Mouse (Mus musculus) heart, adult 2 months (tissue): ENCODE results near the gene Izumo2. TPM values are rescaled to one million over a fixed set of nuclear protein-coding genes. Genes with fewer than 3 reads are reported as not detected.
A peak's percentile ranks its signal among the peaks of the same experiment; 100 is the strongest.
"Not testable (repeated sequence)": the region's sequence is repeated elsewhere in the genome, so short reads cannot be mapped to it uniquely, and the experiment has no call there.

Source experiments
- DNase-seq, 2 experiments: peaks; one replicate each; pipeline ENCODE4 v3.0.0; 2021
- H3K27ac ChIP-seq: fragments of 200-600 bp; 2 replicates; pipeline ENCODE4 v1.8.1; 2022
- H3K27me3 ChIP-seq: fragments of 200-500 bp; 2 replicates; pipeline ENCODE4 v1.6.1; 2012; ENCODE audit warnings: mild to moderate bottlenecking, low read length, inconsistent platforms, mixed read lengths; ENCODE audit not compliant: control insufficient read depth, insufficient read depth
- H3K36me3 ChIP-seq: fragments of 200-500 bp; 2 replicates; pipeline ENCODE4 v1.6.1; 2012; ENCODE audit warnings: low read length, inconsistent platforms; ENCODE audit not compliant: control insufficient read depth, insufficient read depth
- H3K4me1 ChIP-seq: fragments of 200-500 bp; 2 replicates; pipeline ENCODE4 v1.6.1; 2011; ENCODE audit warnings: low read length; ENCODE audit not compliant: control insufficient read depth, insufficient read depth
- H3K4me3 ChIP-seq: fragments of 200-600 bp; 2 replicates; pipeline ENCODE4 v1.8.1; 2022
- H3K79me2 ChIP-seq: fragments of 200-500 bp; replicated peaks from 2 replicates; pipeline ENCODE4 v1.6.1; 2012; ENCODE audit warnings: mild to moderate bottlenecking, inconsistent platforms, low read length, moderate library complexity, mixed read lengths; ENCODE audit not compliant: control insufficient read depth, insufficient read depth
- H3K9ac ChIP-seq: fragments of 200-500 bp; 2 replicates; pipeline ENCODE4 v1.6.1; 2012; ENCODE audit warnings: low read depth, mild to moderate bottlenecking, control low read depth, inconsistent platforms, low read length, mixed read lengths
- CTCF ChIP-seq: fragments of 200-600 bp; IDR thresholded peaks from 2 replicates; pipeline ENCODE4 v1.8.1; 2022; ENCODE audit warnings: antibody characterized with exemption, mild to moderate bottlenecking, moderate library complexity
- EP300 ChIP-seq: fragments of 200-500 bp; IDR thresholded peaks from 2 replicates; pipeline ENCODE4 v1.6.1; 2011; ENCODE audit warnings: low read depth, low read length, control low read depth; ENCODE audit not compliant: insufficient read depth
- POLR2A ChIP-seq: fragments of 200-500 bp; IDR thresholded peaks from 2 replicates; pipeline ENCODE4 v1.6.1; 2011; ENCODE audit warnings: mild to moderate bottlenecking, low read depth, low read length, control low read depth; ENCODE audit not compliant: insufficient read depth
- WGBS: fragments of 180-500 bp; shearing (Covaris S2); methylation state at CpG from one replicate; pipeline ENCODE4 v1.1.7; 2018; 5-methylcytosine and 5-hydroxymethylcytosine counted together
- intact Hi-C: fragments of 180-260 bp; cut with DNase I; formaldehyde crosslinking; loops from one replicate; pipeline ENCODE4 v1.15.1; 2025
- polyA plus RNA-seq: library from polyadenylated mRNA; depleted of rRNA; stranded (reverse); fragments of >200 nt; gene quantifications from 2 replicates; pipeline ENCODE4 v1.2.3, GENCODE M21; 2012
- total RNA-seq, 2 experiments: library from RNA; stranded (reverse); gene quantifications; 2 replicates each; pipeline ENCODE4 v1.2.3; 2021

Izumo2 gene
- total and polyA plus RNA-seq, 3 experiments, result not detected

- H3K4me3 ChIP-seq, result no peak overlapping the region
- intact Hi-C loops, result loop anchor here (5.0 kb wide), 2 partner anchors 36 to 56 kb away; no protein-coding TSS in a partner anchor
- no peak overlapping the region for H3K27ac ChIP-seq
- 65% methylated on average over 8 of the region's 8 CpGs for WGBS
- H3K27me3 ChIP-seq, result no peaks in the 10 kb centered on the region
- no peak overlapping the region for H3K9ac ChIP-seq
- no peak for DNase-seq
- H3K79me2 ChIP-seq, result no peaks in the 10 kb centered on the region
- no peaks in the 10 kb centered on the region for H3K4me1 ChIP-seq
- no peaks in the 10 kb centered on the region for H3K36me3 ChIP-seq
- TF ChIP-seq EP300, result no peak
- TF ChIP-seq POLR2A, result no peak
- TF ChIP-seq CTCF, result no peak
Measured at GRCm38 (mm10) chr7:44702985-44703384, 5.6 kb upstream of the Izumo2 start.

DNA sequence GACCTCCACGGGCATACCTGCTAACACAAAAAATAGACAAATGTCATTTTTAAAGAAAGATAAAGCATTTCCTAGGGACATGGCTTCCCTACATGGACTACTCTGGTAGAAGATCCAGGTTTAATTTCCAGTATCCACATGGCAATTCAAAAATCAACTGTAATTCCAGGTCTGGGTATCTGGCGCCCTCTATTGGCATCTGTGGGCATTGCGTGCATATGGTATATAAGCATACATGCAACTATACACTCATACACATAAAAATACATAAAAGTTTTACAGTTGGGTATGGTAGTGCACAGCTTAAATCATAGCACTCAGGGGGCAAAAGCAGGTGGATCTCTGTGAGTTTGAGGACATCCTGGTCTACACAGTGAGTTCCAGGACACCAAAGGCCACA, 4.2 kb upstream of the Izumo2 start:
- H3K27me3 ChIP-seq, result no peaks in the 10 kb centered on the region
- H3K27ac ChIP-seq, result no peak overlapping the region
- intact Hi-C loops, result loop anchor here (5.0 kb wide), 2 partner anchors 37 to 57 kb away; no protein-coding TSS in a partner anchor
- TF ChIP-seq POLR2A (no peak), EP300 (no peak), CTCF (peak; percentile 82)
- no peaks in the 10 kb centered on the region for H3K4me1 ChIP-seq
- no peaks in the 10 kb centered on the region for H3K36me3 ChIP-seq
- no peaks in the 10 kb centered on the region for H3K79me2 ChIP-seq
- WGBS, result 55% methylated on average over 3 of the region's 3 CpGs
- no peak overlapping the region for H3K4me3 ChIP-seq
- H3K9ac ChIP-seq, result no peak overlapping the region
- peak in 1 of 2 experiments; percentile 53 for DNase-seq

- 81% methylated on average over 4 of the region's 4 CpGs for WGBS
- no peak overlapping the region for H3K27ac ChIP-seq
- H3K9ac ChIP-seq, result no peak overlapping the region
- no peaks in the 10 kb centered on the region for H3K27me3 ChIP-seq
- no peaks in the 10 kb centered on the region for H3K36me3 ChIP-seq
- H3K4me1 ChIP-seq, result no peaks in the 10 kb centered on the region
- H3K4me3 ChIP-seq, result no peak overlapping the region
- DNase-seq, result no peak
- intact Hi-C loops, result no loop called here
- TF ChIP-seq POLR2A, result no peak
- no peak for TF ChIP-seq CTCF
- TF ChIP-seq EP300, result no peak
- no peaks in the 10 kb centered on the region for H3K79me2 ChIP-seq
Measured at GRCm38 (mm10) chr7:44705086-44705485, 3.5 kb upstream of the Izumo2 start.

- Histone ChIP-seq H3K27ac (no peak overlapping the region), H3K79me2 (no peaks in the 10 kb centered on the region), H3K36me3 (no peaks in the 10 kb centered on the region), H3K27me3 (no peaks in the 10 kb centered on the region), H3K4me3 (no peak overlapping the region), H3K9ac (no peak overlapping the region), H3K4me1 (no peaks in the 10 kb centered on the region)
- intact Hi-C loops, result no loop called here
- DNase-seq, result no peak
- TF ChIP-seq CTCF, result no peak
- TF ChIP-seq EP300, result no peak
- TF ChIP-seq POLR2A, result no peak
Measured at GRCm38 (mm10) chr7:44706322-44706721, 2.2 kb upstream of the Izumo2 start.

DNA sequence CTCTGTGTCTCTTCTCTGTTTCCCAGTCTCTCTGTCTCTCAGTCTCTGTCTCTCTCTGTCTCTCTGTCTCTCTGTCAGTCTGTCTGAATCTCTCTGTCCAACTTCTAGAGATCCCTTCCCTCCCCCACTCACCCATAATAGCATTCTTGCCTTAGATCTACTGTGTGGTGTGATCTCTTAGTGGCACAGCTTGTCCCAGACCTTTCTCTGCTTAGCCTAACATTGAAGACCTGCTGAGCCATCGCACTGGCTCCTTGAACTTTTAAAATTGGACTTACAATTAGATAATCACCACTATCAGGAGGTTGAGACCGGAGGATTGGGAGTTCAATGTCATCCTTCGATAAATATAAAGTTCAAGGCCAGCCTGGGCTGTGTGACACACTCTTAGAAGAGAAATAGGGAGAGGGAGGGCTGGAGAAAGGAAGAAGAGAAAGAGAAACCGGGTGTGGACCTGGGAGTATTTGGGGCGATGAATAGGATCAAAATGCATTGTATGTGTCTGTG, 1.3 kb upstream of the Izumo2 start:
- 82% methylated on average over 5 of the region's 5 CpGs for WGBS
- TF ChIP-seq CTCF (no peak), POLR2A (no peak), EP300 (no peak)
- Histone ChIP-seq H3K36me3 (no peaks in the 10 kb centered on the region), H3K79me2 (no peaks in the 10 kb centered on the region), H3K4me1 (no peaks in the 10 kb centered on the region), H3K4me3 (no peak overlapping the region), H3K9ac (no peak overlapping the region), H3K27me3 (no peaks in the 10 kb centered on the region), H3K27ac (no peak overlapping the region)
- no peak for DNase-seq
- intact Hi-C loops, result no loop called here

GRCm38 (mm10) chr7:44708093-44708492, 449 bp upstream of the Izumo2 start:
- WGBS, result 86% methylated on average over 6 of the region's 6 CpGs
- H3K27ac ChIP-seq, DNase-seq, H3K27me3 ChIP-seq, intact Hi-C loops, H3K36me3 ChIP-seq, H3K4me3 ChIP-seq, H3K9ac ChIP-seq, H3K4me1 ChIP-seq, H3K79me2 ChIP-seq: not testable (repeated sequence)

- no peaks in the 10 kb centered on the region for H3K4me1 ChIP-seq
- no peak for TF ChIP-seq POLR2A
- 0 out of 2 replicates have a peak, but pooled peaks have one; percentile 6 for TF ChIP-seq CTCF
- no peak for TF ChIP-seq EP300
- no peaks in the 10 kb centered on the region for H3K36me3 ChIP-seq
- H3K79me2 ChIP-seq, result no peaks in the 10 kb centered on the region
- H3K9ac ChIP-seq, result no peak overlapping the region
- DNase-seq, result no peak
- WGBS, result 85% methylated on average over 5 of the region's 5 CpGs
- H3K27ac ChIP-seq, result no peak overlapping the region
- intact Hi-C loops, result no loop called here
- no peak overlapping the region for H3K4me3 ChIP-seq
- no peaks in the 10 kb centered on the region for H3K27me3 ChIP-seq
Measured at GRCm38 (mm10) chr7:44709881-44710280, 1.3 kb downstream of the Izumo2 start.
